Mouse (Mus musculus) C2C12 (cell line): ENCODE measurements around the gene Crispld2.

ENCODE experiments used
- CTCF ChIP-seq: IDR thresholded peaks from one replicate; pipeline ENCODE4 v1.5.1; 2011; ENCODE audit not compliant: control insufficient read depth, insufficient read depth, insufficient read length
- FOSL1 ChIP-seq: IDR thresholded peaks from one replicate; pipeline ENCODE4 v1.8.0; 2011; ENCODE audit warnings: mild to moderate bottlenecking, low read length; ENCODE audit not compliant: poor library complexity, insufficient read depth, severe bottlenecking
- MAX ChIP-seq: IDR thresholded peaks from one replicate; pipeline ENCODE4 v1.6.1; 2011; ENCODE audit warnings: mild to moderate bottlenecking, control low read depth
- MYOD1 ChIP-seq: IDR thresholded peaks from one replicate; pipeline ENCODE4 v1.6.1; 2011; ENCODE audit warnings: low read depth; ENCODE audit not compliant: control insufficient read depth, insufficient read length

GRCm38 (mm10) chr8:120020298-120020697 lies 28.1 kb downstream of the Crispld2 start:
- TF ChIP-seq CTCF (no peak), FOSL1 (no peak), MAX (no peak), MYOD1 (no peak)
